In genomic region chr8:120036578-120036977, GRCm38 (mm10) we compare ENCODE assay signal across 22 mouse cellular contexts. TPM values are rescaled to one million over a fixed set of nuclear protein-coding genes. Genes with fewer than 3 reads are reported as not detected.
DNase-seq lines count a peak whose midpoint lies in the region; ATAC-seq and TF ChIP-seq lines count a peak whose summit lies in the region.
"Had no signal": no experiment of that assay in that cellular context is flagged by ENCODE, and none has a peak within 500 bp of the region (broad histone marks: within the 10 kb centered on the region; RNA-seq: fewer than 3 reads in every experiment).

No protein-coding gene starts in this region.

- TF ChIP-seq CTCF in small intestine, adult 2 months (IDR thresholded peaks at IDR 0.05; ENCODE audit: extremely low read depth, insufficient read length, insufficient replicate concordance, low read depth, low read length): no peak

- peak overlapping the region; percentile 16; the same call in 1 of the 2 replicates for H3K4me3 ChIP-seq in heart, embryonic 10.5 days
- no peak overlapping the region for H3K4me3 ChIP-seq in hindbrain, embryonic 10.5 days
- no peak overlapping the region for H3K4me3 ChIP-seq in hindbrain, embryonic 16.5 days (ENCODE audit: low read length)
- no peak overlapping the region for H3K4me3 ChIP-seq in embryonic facial prominence, embryonic 13.5 days
- no peak overlapping the region for H3K4me3 ChIP-seq in small intestine, adult 2 months (ENCODE audit: low read depth, low read length)
- H3K4me3 ChIP-seq: hindbrain, embryonic 15.5 days; kidney, embryonic 15.5 days; limb, embryonic 13.5 days; liver, embryonic 13.5 days; megakaryocyte, embryonic 14.5 days; midbrain, embryonic 13.5 days; neural tube, embryonic 15.5 days had no signal

- H3K9me3 ChIP-seq in heart, embryonic 10.5 days: no peaks in the 10 kb centered on the region
- no peaks in the 10 kb centered on the region for H3K9me3 ChIP-seq in hindbrain, embryonic 10.5 days
- H3K9me3 ChIP-seq in hindbrain, embryonic 16.5 days (ENCODE audit: control insufficient read depth, low read length): no peaks in the 10 kb centered on the region
- H3K9me3 ChIP-seq in embryonic facial prominence, embryonic 13.5 days: no peaks in the 10 kb centered on the region
- H3K9me3 ChIP-seq: hindbrain, embryonic 15.5 days; kidney, embryonic 15.5 days; limb, embryonic 13.5 days; liver, embryonic 13.5 days; midbrain, embryonic 13.5 days; neural tube, embryonic 15.5 days had no signal

- no peak for ATAC-seq in hindbrain, embryonic 16.5 days
- no peak for ATAC-seq in embryonic facial prominence, embryonic 13.5 days (ENCODE audit: insufficient number of reproducible peaks, insufficient read depth, low FRiP score, low TSS enrichment, low read depth)
- no peak for ATAC-seq in granulocyte monocyte progenitor cell, adult 5-6 weeks (replicated peaks; ENCODE audit: poor library complexity, severe bottlenecking)
- ATAC-seq: activated CD4-positive, CD25-positive, alpha-beta regulatory T cell, adult 4 months; forebrain, embryonic 16.5 days; midbrain, embryonic 13.5 days had no signal

- peaks cover 63% of the 10 kb centered on the region for H3K4me1 ChIP-seq in heart, embryonic 10.5 days
- peaks cover 64% of the 10 kb centered on the region for H3K4me1 ChIP-seq in hindbrain, embryonic 10.5 days (replicated peaks)
- H3K4me1 ChIP-seq in hindbrain, embryonic 16.5 days (ENCODE audit: control insufficient read depth, insufficient read depth, low read depth, low read length): no peaks in the 10 kb centered on the region
- H3K4me1 ChIP-seq in embryonic facial prominence, embryonic 13.5 days: peaks cover 10% of the 10 kb centered on the region
- H3K4me1 ChIP-seq in small intestine, adult 2 months (ENCODE audit: control insufficient read depth, insufficient read depth, insufficient read length, low read length): peaks cover 6% of the 10 kb centered on the region
- H3K4me1 ChIP-seq: hindbrain, embryonic 15.5 days; neural tube, embryonic 15.5 days had no signal

- WGBS in heart, embryonic 10.5 days: 82% methylated on average over 4 of the region's 4 CpGs
- WGBS in hindbrain, embryonic 10.5 days: 79% methylated on average over 4 of the region's 4 CpGs
- 79% methylated on average over 4 of the region's 4 CpGs for WGBS in hindbrain, embryonic 16.5 days
- 67% methylated on average over 4 of the region's 4 CpGs for WGBS in embryonic facial prominence, embryonic 13.5 days
- WGBS in small intestine, adult 2 months: 52% methylated on average over 4 of the region's 4 CpGs

- H3K9ac ChIP-seq in hindbrain, embryonic 16.5 days (ENCODE audit: low read depth, low read length): no peak overlapping the region
- no peak overlapping the region for H3K9ac ChIP-seq in embryonic facial prominence, embryonic 13.5 days
- H3K9ac ChIP-seq: hindbrain, embryonic 15.5 days; kidney, embryonic 15.5 days; limb, embryonic 13.5 days; liver, embryonic 13.5 days; midbrain, embryonic 13.5 days; neural tube, embryonic 15.5 days had no signal

- H3K27ac ChIP-seq in heart, embryonic 10.5 days: peak overlapping the region; percentile 78
- H3K27ac ChIP-seq in hindbrain, embryonic 10.5 days: peak overlapping the region; percentile 73
- H3K27ac ChIP-seq in hindbrain, embryonic 16.5 days (ENCODE audit: low read depth, low read length): no peak overlapping the region
- peak overlapping the region; percentile 13; the same call in 1 of the 2 replicates for H3K27ac ChIP-seq in embryonic facial prominence, embryonic 13.5 days
- H3K27ac ChIP-seq in small intestine, adult 2 months (ENCODE audit: insufficient read depth, low read depth, low read length): 0 out of 2 replicates have a peak overlapping the region, but pooled peaks have one; percentile 13
- H3K27ac ChIP-seq: hindbrain, embryonic 15.5 days; kidney, embryonic 15.5 days; limb, embryonic 13.5 days; liver, embryonic 13.5 days; midbrain, embryonic 13.5 days; neural tube, embryonic 15.5 days; stomach, postnatal 0 days had no signal

- TF ChIP-seq POLR2A in small intestine, adult 2 months (IDR thresholded peaks at IDR 0.05; ENCODE audit: low read depth, low read length): no peak

- no peaks in the 10 kb centered on the region for H3K36me3 ChIP-seq in heart, embryonic 10.5 days
- no peaks in the 10 kb centered on the region for H3K36me3 ChIP-seq in hindbrain, embryonic 10.5 days
- H3K36me3 ChIP-seq in hindbrain, embryonic 16.5 days (ENCODE audit: control insufficient read depth, insufficient read depth, low read length): no peaks in the 10 kb centered on the region
- no peaks in the 10 kb centered on the region for H3K36me3 ChIP-seq in embryonic facial prominence, embryonic 13.5 days
- no peaks in the 10 kb centered on the region for H3K36me3 ChIP-seq in small intestine, adult 2 months (ENCODE audit: control insufficient read depth, insufficient read depth, low read length)
- H3K36me3 ChIP-seq: hindbrain, embryonic 15.5 days; kidney, embryonic 15.5 days; limb, embryonic 13.5 days; liver, embryonic 13.5 days; midbrain, embryonic 13.5 days; neural tube, embryonic 15.5 days had no signal

- no peak for DNase-seq in heart, embryonic 10.5 days (ENCODE audit: low spot score)
- DNase-seq in heart, adult 11 months: no peak
- DNase-seq in hindbrain, embryonic 10.5 days (ENCODE audit: low spot score): no peak
- DNase-seq: liver, embryonic 13.5 days; retina, postnatal 1 day; right cerebral cortex, postnatal 14 days; thymus, adult 18-20 months; thymus, postnatal 36 days had no signal

- H3K27me3 ChIP-seq in heart, embryonic 10.5 days (ENCODE audit: insufficient read depth, poor library complexity, severe bottlenecking): peaks cover 24% of the 10 kb centered on the region
- no peaks in the 10 kb centered on the region for H3K27me3 ChIP-seq in hindbrain, embryonic 10.5 days (ENCODE audit: insufficient read depth, poor library complexity, severe bottlenecking)
- no peaks in the 10 kb centered on the region for H3K27me3 ChIP-seq in hindbrain, embryonic 16.5 days (replicated peaks; ENCODE audit: control insufficient read depth, insufficient read depth, low read length)
- H3K27me3 ChIP-seq in embryonic facial prominence, embryonic 13.5 days: no peaks in the 10 kb centered on the region
- H3K27me3 ChIP-seq in small intestine, adult 2 months (ENCODE audit: control insufficient read depth, insufficient read depth, low read length): no peaks in the 10 kb centered on the region
- H3K27me3 ChIP-seq: hindbrain, embryonic 15.5 days; limb, embryonic 13.5 days; midbrain, embryonic 13.5 days; neural tube, embryonic 15.5 days had no signal

- H3K4me2 ChIP-seq in hindbrain, embryonic 16.5 days (ENCODE audit: low read length): no peak overlapping the region
- H3K4me2 ChIP-seq in embryonic facial prominence, embryonic 13.5 days: no peak overlapping the region
- H3K4me2 ChIP-seq: hindbrain, embryonic 15.5 days; kidney, embryonic 15.5 days; limb, embryonic 13.5 days; liver, embryonic 13.5 days; midbrain, embryonic 13.5 days; neural tube, embryonic 15.5 days had no signal

RNA-seq across cellular contexts. Expression of gene Crispld2, which starts 44.3 kb away (rescaled TPM):
- 3.2 and 9.7 TPM in 2 replicates for polyA plus RNA-seq in heart, embryonic 10.5 days (2016; fragmentation: Nextera tagmentation; extraction: Ambion mirVana)
- polyA plus RNA-seq in hindbrain, embryonic 10.5 days (2016; fragmentation: Nextera tagmentation; extraction: Ambion mirVana): 3.8 and 4.6 TPM in 2 replicates
- polyA plus RNA-seq in hindbrain, embryonic 16.5 days (2015; fragmentation: Nextera tagmentation; extraction: Ambion mirVana): 2.7 and 3.1 TPM in 2 replicates
- 6.9 and 7.8 TPM in 2 replicates for polyA plus RNA-seq in embryonic facial prominence, embryonic 13.5 days (2015; fragmentation: Nextera tagmentation; extraction: Ambion mirVana)
- 8.1 and 8.9 TPM in 2 replicates for polyA plus RNA-seq in small intestine, adult 2 months (2012; rRNA removed)
- not detected in 2 replicates for total RNA-seq in granulocyte monocyte progenitor cell, adult 5-6 weeks (2014; fragmentation: Nextera tagmentation)
- total RNA-seq in granulocyte monocyte progenitor cell, adult 5-6 weeks (2017): 0.73 and 1.7 TPM in 2 replicates
- total RNA-seq: monocyte, adult 5-6 weeks had no signal
- polyA plus RNA-seq: activated CD4-positive, CD25-positive, alpha-beta regulatory T cell, adult 4 months had no signal
